Mouse (Mus musculus): ENCODE measurements around the gene Per2. TPM values are rescaled to one million over a fixed set of nuclear protein-coding genes. Genes with fewer than 3 reads are reported as not detected.

The Per2 gene
- polyA plus RNA-seq, 1 experiment from 2014 or later = 2.5 TPM

- 89% methylated on average over 10 of the region's 10 CpGs for WGBS
- Histone ChIP-seq H3K4me3 (no peak overlapping the region), H3K9ac (no peak overlapping the region), H3K9me3 (no peaks in the 10 kb centered on the region), H3K4me2 (replicated peaks) (no peak overlapping the region), H3K27ac (no peak overlapping the region), H3K4me1 (no peaks in the 10 kb centered on the region), H3K36me3 (no peaks in the 10 kb centered on the region), H3K27me3 (no peaks in the 10 kb centered on the region)
- ATAC-seq (ENCODE audit: insufficient number of reproducible peaks, insufficient read depth, low FRiP score, low TSS enrichment) = no peak
Measured at GRCm38 (mm10) chr1:91429212-91429611, 29.9 kb downstream of the Per2 start.

- Histone ChIP-seq H3K27me3 (no peaks in the 10 kb centered on the region), H3K4me1 (no peaks in the 10 kb centered on the region), H3K36me3 (0 out of 2 replicates have a peak, but pooled peaks cover 3% of the 10 kb centered on the region), H3K27ac (no peak overlapping the region), H3K9me3 (no peaks in the 10 kb centered on the region), H3K4me3 (no peak overlapping the region), H3K4me2 (replicated peaks) (no peak overlapping the region), H3K9ac (no peak overlapping the region)
- WGBS = 30% methylated on average over 4 of the region's 4 CpGs
- no peak for ATAC-seq (ENCODE audit: insufficient number of reproducible peaks, insufficient read depth, low FRiP score, low TSS enrichment)
Measured at GRCm38 (mm10) chr1:91428614-91429013, 30.5 kb downstream of the Per2 start.

GRCm38 (mm10) chr1:91426397-91426796, 32.7 kb downstream of the Per2 start:
- 77% methylated on average over 9 of the region's 9 CpGs for whole genome bisulfite sequencing
- Histone ChIP-seq H3K9me3 (no peaks in the 10 kb centered on the region), H3K27me3 (no peaks in the 10 kb centered on the region), H3K36me3 (0 out of 2 replicates have a peak, but pooled peaks cover 3% of the 10 kb centered on the region), H3K4me2 (replicated peaks) (no peak overlapping the region), H3K9ac (no peak overlapping the region), H3K4me3 (no peak overlapping the region), H3K4me1 (no peaks in the 10 kb centered on the region), H3K27ac (no peak overlapping the region; the same call in 1 of the 2 replicates)
- ATAC-seq (ENCODE audit: insufficient number of reproducible peaks, insufficient read depth, low FRiP score, low TSS enrichment) = no peak

- no peaks in the 10 kb centered on the region for H3K4me1 ChIP-seq
- 94% methylated on average over 8 of the region's 8 CpGs for WGBS
- no peak for ATAC-seq (ENCODE audit: insufficient number of reproducible peaks, insufficient read depth, low FRiP score, low TSS enrichment)
Measured at GRCm38 (mm10) chr1:91420601-91421065, 38.5 kb downstream of the Per2 start.

GRCm38 (mm10) chr1:91419862-91420600, 39.1 kb downstream of the Per2 start:
- 0 out of 2 replicates have a peak, but pooled peaks cover 3% of the 10 kb centered on the region for H3K36me3 ChIP-seq
- H3K4me1 ChIP-seq = peaks cover 5% of the 10 kb centered on the region
- no peak overlapping the region for H3K9ac ChIP-seq
- no peak for ATAC-seq (ENCODE audit: insufficient number of reproducible peaks, insufficient read depth, low FRiP score, low TSS enrichment)
- 63% methylated on average over 10 of the region's 10 CpGs for WGBS
- no peak overlapping the region for H3K4me2 ChIP-seq (replicated peaks)
- H3K4me3 ChIP-seq = no peak overlapping the region
- H3K27me3 ChIP-seq = no peaks in the 10 kb centered on the region
- no peak overlapping the region for H3K27ac ChIP-seq
- no peaks in the 10 kb centered on the region for H3K9me3 ChIP-seq

More at GRCm38 (mm10) chr1:91420601-91421065, 38.5 kb downstream of the Per2 start:
- H3K9ac ChIP-seq = no peak overlapping the region
- no peak overlapping the region for H3K4me3 ChIP-seq
- H3K9me3 ChIP-seq = no peaks in the 10 kb centered on the region
- no peaks in the 10 kb centered on the region for H3K27me3 ChIP-seq
- H3K4me2 ChIP-seq (replicated peaks) = no peak overlapping the region
- no peak overlapping the region for H3K27ac ChIP-seq
- 0 out of 2 replicates have a peak, but pooled peaks cover 3% of the 10 kb centered on the region for H3K36me3 ChIP-seq

- WGBS = 69% methylated on average over 1 of the region's 1 CpGs
- no peak for ATAC-seq (ENCODE audit: insufficient number of reproducible peaks, insufficient read depth, low FRiP score, low TSS enrichment)
Measured at GRCm38 (mm10) chr1:91417991-91418390, 41.1 kb downstream of the Per2 start.

GRCm38 (mm10) chr1:91415311-91415710, 43.8 kb downstream of the Per2 start:
- Histone ChIP-seq H3K9ac (no peak overlapping the region), H3K9me3 (no peaks in the 10 kb centered on the region), H3K4me1 (peaks cover 22% of the 10 kb centered on the region), H3K36me3 (no peaks in the 10 kb centered on the region), H3K27ac (peak overlapping the region; percentile 92; the same call in 1 of the 2 replicates), H3K4me3 (no peak overlapping the region), H3K27me3 (0 out of 2 replicates have a peak, but pooled peaks cover 5% of the 10 kb centered on the region), H3K4me2 (replicated peaks) (no peak overlapping the region)
- no peak for ATAC-seq (ENCODE audit: insufficient number of reproducible peaks, insufficient read depth, low FRiP score, low TSS enrichment)
- WGBS = 81% methylated on average over 5 of the region's 5 CpGs

More at GRCm38 (mm10) chr1:91417991-91418390, 41.1 kb downstream of the Per2 start:
- no peak overlapping the region for H3K4me2 ChIP-seq (replicated peaks)
- peaks cover 12% of the 10 kb centered on the region for H3K4me1 ChIP-seq
- H3K9ac ChIP-seq = no peak overlapping the region
- H3K36me3 ChIP-seq = no peaks in the 10 kb centered on the region
- no peak overlapping the region for H3K27ac ChIP-seq
- H3K9me3 ChIP-seq = no peaks in the 10 kb centered on the region
- H3K4me3 ChIP-seq = no peak overlapping the region
- H3K27me3 ChIP-seq = no peaks in the 10 kb centered on the region

GRCm38 (mm10) chr1:91414903-91415302, 44.2 kb downstream of the Per2 start:
- peak overlapping the region; percentile 7; the same call in 1 of the 2 replicates for H3K9ac ChIP-seq
- no peak overlapping the region for H3K4me3 ChIP-seq
- ATAC-seq (ENCODE audit: insufficient number of reproducible peaks, insufficient read depth, low FRiP score, low TSS enrichment) = no peak
- H3K4me1 ChIP-seq = peaks cover 22% of the 10 kb centered on the region
- H3K9me3 ChIP-seq = no peaks in the 10 kb centered on the region
- 49% methylated on average over 4 of the region's 4 CpGs for WGBS
- H3K4me2 ChIP-seq (replicated peaks) = peak overlapping the region; percentile 95; the same call in 1 of the 2 replicates
- H3K27ac ChIP-seq = peak overlapping the region; percentile 92
- H3K36me3 ChIP-seq = no peaks in the 10 kb centered on the region
- 0 out of 2 replicates have a peak, but pooled peaks cover 5% of the 10 kb centered on the region for H3K27me3 ChIP-seq

- H3K27me3 ChIP-seq = 0 out of 2 replicates have a peak, but pooled peaks cover 5% of the 10 kb centered on the region
- under 1% methylated on average over 29 of the region's 39 CpGs for WGBS
- H3K4me1 ChIP-seq = peaks cover 22% of the 10 kb centered on the region
- H3K4me2 ChIP-seq (replicated peaks) = peak within 1 kb of the TSS; percentile 95
- H3K9me3 ChIP-seq = no peaks in the 10 kb centered on the region
- ATAC-seq (ENCODE audit: insufficient number of reproducible peaks, insufficient read depth, low FRiP score, low TSS enrichment) = peak; percentile 54
- peak within 1 kb of the TSS; percentile 92 for H3K27ac ChIP-seq
- peak within 1 kb of the TSS; percentile 72 for H3K9ac ChIP-seq
- no peaks in the 10 kb centered on the region for H3K36me3 ChIP-seq
- peak within 1 kb of the TSS; percentile 61 for H3K4me3 ChIP-seq
Measured at GRCm38 (mm10) chr1:91413898-91414594, 45.1 kb downstream of the Per2 start, which contains the start of gene Hes6. Gene Hes6 (minus strand): TSS chr1:91414038.

GRCm38 (mm10) chr1:91413536-91413897, 45.6 kb downstream of the Per2 start:
- Histone ChIP-seq H3K4me3 (peak overlapping the region; percentile 61), H3K9me3 (no peaks in the 10 kb centered on the region), H3K4me2 (replicated peaks) (peak overlapping the region; percentile 95), H3K9ac (peak overlapping the region; percentile 7), H3K27me3 (0 out of 2 replicates have a peak, but pooled peaks cover 5% of the 10 kb centered on the region), H3K36me3 (no peaks in the 10 kb centered on the region), H3K27ac (peak overlapping the region; percentile 92), H3K4me1 (peaks cover 22% of the 10 kb centered on the region)
- WGBS = under 1% methylated on average over 14 of the region's 14 CpGs
- ATAC-seq (ENCODE audit: insufficient number of reproducible peaks, insufficient read depth, low FRiP score, low TSS enrichment) = 0 out of 2 replicates have a peak, but pooled peaks have one; percentile 3

GRCm38 (mm10) chr1:91413030-91413506, 46.1 kb downstream of the Per2 start:
- WGBS = 2% methylated on average over 34 of the region's 34 CpGs
- Histone ChIP-seq H3K36me3 (no peaks in the 10 kb centered on the region), H3K27ac (peak overlapping the region; percentile 92), H3K27me3 (0 out of 2 replicates have a peak, but pooled peaks cover 5% of the 10 kb centered on the region), H3K4me3 (peak overlapping the region; percentile 61), H3K4me1 (peaks cover 22% of the 10 kb centered on the region), H3K4me2 (replicated peaks) (peak overlapping the region; percentile 95), H3K9ac (peak overlapping the region; percentile 72), H3K9me3 (no peaks in the 10 kb centered on the region)
- ATAC-seq (ENCODE audit: insufficient number of reproducible peaks, insufficient read depth, low FRiP score, low TSS enrichment) = peak; percentile 91
